Mouse (Mus musculus) right cerebral cortex, postnatal 10 days (tissue): ENCODE measurements around the gene Vamp1.
"Not testable (repeated sequence)": the region's sequence is repeated elsewhere in the genome, so short reads cannot be mapped to it uniquely, and the experiment has no call there.

Source experiments
- DNase-seq, 2 experiments: peaks; one replicate each; pipeline ENCODE4 v3.0.0; 2021; ENCODE audit warnings: low spot score in 2 of 2

Vamp1 gene

GRCm38 (mm10) chr6:125244551-125244950, 29.2 kb downstream of the Vamp1 start:
- no peak for DNase-seq

GRCm38 (mm10) chr6:125252285-125252684, 36.9 kb downstream of the Vamp1 start:
- DNase-seq: no peak

DNA sequence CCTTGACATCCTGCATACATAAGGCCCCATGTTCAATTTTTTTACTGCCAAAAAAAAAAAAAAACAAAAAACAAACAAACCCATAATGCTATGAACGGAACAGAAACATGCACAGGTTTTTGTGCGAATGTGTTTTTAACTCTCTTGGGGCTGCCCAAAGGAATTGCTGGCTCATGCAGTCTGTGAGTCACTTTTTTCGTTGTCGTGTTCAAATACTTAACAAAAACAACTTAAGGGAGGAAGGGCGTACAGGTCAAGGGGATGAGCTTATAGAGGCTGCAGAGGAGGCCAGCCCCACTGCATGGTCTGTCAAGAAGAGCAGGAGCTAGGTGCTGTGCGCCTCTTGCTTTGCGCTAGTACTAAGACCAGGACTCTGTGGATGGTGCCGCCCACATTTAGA, 37.4 kb downstream of the Vamp1 start:
- DNase-seq: no peak

DNA sequence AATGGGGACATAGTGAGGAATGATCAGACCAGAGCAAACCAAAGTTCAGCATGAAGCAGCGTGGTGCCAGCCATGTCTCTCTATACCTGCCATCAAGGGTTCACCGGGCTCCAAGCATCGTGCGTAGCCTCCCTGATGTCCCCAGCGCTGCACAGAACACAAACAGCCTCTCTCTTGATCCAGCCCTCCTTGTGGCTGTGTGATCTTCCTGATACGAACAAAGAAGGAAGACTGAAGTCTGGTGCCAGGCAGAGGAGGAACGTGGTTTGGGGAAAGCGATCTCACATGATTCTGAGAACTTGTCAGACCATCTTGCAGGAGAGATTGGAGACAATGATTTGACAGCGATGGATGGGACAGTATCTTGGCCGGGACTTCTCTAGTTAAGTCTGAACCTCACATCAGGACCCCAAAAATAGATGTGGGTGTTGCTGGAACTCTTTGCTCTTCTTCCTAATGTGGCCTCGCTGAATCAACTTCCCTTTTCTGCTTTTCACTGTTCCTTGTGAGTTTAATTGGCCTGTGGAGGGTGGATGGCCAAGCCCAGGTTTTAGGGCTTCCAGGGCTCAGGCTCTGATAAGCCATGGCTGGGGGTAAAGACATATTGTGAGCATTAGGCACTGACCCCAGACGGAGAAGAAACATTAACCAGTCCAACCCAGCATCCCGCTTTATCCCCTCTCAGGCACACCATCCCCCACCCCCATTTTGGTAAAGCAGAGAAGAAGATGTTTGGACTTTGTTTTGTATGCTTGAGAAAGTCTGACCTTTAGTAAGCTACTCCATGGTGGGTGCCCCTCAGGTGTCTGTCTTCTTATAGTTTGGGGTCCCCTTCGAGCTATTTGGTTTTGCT, 38.7 kb downstream of the Vamp1 start:
- DNase-seq: no peak

DNA sequence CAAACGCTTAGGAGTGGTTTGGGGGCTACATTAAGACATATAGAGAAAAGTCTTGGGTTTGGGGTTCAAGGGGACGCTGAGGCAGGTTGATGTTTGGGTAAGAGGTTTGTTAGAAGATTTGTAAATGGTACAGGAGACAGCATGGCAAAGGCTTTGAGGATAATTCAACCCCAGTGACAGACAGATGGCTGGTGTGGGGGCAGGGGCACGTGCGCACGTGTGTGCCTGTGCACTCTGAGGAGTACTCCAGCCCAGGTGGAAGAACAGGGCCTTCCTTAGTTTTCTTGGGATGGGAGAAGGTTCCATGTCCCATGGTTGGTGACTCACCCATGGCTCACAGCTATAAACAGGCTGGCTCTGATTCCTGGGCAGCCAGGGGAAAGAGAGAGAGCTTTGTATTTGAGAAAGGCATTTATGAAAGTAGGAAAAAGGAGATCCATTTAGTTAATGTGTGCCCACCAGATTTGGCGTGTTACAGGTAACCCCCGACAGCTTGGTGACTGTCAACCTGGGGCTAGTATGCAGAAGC, 40.2 kb downstream of the Vamp1 start:
- DNase-seq: no peak

DNA sequence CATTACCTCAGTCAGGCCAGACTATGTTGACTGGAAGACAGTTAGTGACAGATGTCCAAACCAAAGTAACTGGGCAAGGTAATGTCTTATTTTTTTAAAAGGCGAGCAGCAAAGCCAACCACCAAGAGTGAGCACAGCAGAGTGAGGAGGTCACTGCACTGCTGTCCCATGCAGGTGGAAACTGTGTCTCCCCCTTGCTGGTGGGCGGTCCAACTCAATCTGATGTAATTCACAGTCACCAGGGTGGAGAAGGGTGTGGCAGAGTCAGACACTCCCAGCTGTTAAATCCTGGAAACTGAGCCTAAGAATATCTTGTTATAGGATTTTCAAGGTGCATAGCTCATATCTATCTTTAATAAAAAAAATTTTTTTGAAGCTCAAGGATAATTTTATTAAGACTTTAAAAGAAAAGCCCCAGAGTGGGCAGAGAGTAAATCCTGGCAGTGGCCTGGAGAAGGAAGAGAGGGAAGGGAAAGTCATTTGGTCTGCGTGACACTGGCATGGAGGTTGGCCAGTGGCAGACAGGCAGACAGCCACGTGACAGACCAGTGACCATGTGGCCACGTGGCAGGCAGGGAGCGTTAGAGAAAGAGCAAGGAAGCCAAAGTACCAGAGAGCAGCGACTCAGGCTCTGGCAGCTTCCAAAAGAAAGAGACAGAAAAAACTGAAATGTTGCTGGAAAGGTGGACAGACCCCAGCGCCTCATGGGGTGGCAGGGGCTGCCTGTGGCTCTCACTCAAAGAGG, 41.0 kb downstream of the Vamp1 start:
- DNase-seq: peak; percentile 40 to 55

DNA sequence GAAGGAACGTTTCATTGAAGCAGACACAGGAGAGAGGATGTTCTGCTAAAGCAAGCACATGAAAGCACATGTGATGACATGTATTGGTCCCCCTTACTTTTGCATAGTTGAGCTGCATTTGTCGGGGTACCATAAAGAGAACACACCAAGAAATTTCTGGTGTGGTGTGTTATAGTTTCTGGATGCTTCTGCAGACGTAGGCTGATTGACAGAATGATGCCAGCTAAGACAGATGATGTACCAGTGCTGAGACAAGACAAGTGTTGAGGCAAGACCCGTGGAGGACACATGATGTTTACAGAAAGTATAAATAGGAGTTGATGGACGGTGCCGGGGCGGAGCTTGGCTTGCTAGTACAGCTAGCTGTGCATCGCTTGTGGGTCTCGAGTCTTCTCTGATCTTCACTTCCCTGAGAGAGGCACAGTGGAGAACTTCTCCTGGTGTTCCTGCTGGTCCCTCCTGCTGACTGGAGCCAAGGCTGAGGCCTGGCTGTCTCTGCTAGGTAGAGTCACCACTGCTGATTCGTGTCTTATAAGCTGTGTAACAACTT, 44.7 kb downstream of the Vamp1 start:
- DNase-seq: no peak

DNA sequence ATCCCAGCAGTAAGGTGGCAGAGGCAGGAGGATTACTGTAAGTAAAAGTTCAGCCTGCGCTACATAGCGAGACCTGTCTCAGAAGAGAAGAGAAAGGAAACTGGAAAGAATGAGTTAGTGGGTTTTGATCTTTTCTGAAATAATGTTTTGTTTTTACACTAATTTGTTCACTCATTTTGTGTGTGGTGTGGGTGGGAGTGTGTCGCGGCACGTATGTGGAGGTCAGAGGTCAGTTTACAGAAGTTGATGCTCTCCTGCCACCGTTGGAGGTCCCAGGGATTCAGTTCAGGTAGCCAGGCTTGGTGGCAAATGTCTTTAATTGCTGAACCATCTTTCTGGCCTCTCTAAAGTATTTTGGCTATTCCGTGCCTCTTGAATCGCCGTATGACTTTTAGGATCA, 48.9 kb downstream of the Vamp1 start:
- DNase-seq: no peak

DNA sequence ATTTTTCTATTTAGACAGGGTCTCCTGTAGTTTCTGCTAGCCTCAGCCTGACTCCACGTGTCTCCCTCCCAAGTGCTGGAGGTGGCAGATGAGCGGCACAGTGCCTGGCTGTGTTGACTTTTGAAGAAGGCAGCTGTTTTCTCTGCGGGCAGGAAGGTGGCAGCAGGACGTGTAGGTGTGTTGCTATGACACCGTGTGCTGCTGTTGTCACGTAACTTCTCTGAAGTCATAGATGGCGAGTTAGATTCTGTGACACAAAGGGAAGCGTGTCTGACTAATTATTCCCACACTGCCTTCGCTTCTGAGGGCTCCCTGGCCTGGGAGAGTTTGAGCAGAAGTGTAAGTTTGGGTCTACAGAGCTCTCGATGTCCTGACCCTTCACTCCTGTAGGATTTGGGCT, 49.9 kb downstream of the Vamp1 start:
- DNase-seq: peak in 1 of 2 experiments; percentile 51

- no peak for DNase-seq
Observed at GRCm38 (mm10) chr6:125266091-125266490, 50.7 kb downstream of the Vamp1 start.

DNA sequence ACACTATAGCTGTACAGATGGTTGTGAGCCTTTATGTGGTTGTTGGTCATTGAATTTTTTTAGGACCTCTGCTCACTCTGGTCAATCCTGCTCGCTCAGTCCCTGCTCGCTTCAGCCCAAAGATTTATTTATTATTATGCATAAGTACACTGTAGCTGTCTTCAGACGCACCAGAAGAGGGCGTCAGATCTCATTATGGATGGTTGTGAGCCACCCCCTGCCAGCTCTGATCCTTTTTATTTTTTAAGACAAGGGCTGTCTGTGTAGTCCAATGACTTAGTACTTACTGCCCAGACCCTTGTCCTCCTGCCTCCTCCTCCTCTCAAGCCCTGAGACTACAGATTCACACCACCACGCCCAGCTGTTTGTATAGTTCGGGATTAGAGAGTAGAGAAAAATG, 51.2 kb downstream of the Vamp1 start:
- not testable (repeated sequence) for DNase-seq

GRCm38 (mm10) chr6:125267469-125267868, 52.1 kb downstream of the Vamp1 start:
- no peak for DNase-seq

- no peak for DNase-seq
Observed at GRCm38 (mm10) chr6:125268799-125269198, 53.4 kb downstream of the Vamp1 start.

- peak; percentile 93 to 94 for DNase-seq
Observed at GRCm38 (mm10) chr6:125271455-125272227, 56.3 kb downstream of the Vamp1 start.

DNA sequence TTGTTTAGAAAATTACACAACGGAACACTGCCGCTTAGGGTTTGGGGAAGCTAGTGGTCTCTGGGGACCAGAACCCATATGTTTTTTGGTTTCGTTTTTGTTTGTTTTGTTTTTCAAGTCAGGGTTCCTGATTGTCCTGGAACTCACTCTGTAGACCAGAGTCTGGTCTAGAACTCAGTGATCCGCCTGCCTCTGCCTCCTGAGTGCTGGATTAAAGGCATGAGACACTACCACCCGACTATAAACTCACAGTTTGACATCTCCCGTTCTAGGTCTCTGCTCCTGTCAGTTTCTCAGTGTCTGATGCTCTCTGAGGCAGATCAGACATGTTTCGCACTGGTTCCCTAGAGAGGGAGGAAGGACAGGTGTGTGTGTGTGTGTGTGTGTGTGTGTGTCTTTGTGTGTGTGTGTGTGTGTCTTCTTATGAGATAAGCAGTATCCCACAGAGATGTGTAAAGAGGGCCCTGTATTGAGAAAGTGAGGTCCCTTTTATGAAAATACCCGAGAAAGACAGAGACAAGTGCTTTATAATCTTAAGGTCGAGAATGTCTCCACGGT, 57.0 kb downstream of the Vamp1 start:
- DNase-seq: no peak

- peak; percentile 42 to 59 for DNase-seq
Observed at GRCm38 (mm10) chr6:125274841-125275563, 59.7 kb downstream of the Vamp1 start.

DNA sequence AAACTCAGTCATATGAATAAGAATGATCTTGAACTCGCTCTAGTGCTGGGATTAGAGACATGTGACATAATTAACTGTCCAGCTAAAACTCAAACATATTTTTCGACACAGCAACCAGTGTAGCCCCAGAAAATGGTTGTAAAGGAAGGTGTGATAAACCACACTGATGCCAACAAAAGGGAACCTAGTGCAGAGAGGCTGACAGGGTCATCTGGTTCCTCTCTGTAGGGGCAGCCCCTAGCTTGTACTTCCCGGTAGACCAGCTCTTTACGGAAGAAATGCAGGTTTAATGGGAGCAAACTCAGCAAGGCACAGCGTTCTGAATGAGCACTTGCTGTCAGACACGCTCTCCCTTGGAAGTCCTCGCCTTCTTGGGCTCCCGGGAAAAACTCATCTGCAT, 64.4 kb downstream of the Vamp1 start:
- DNase-seq: no peak

DNA sequence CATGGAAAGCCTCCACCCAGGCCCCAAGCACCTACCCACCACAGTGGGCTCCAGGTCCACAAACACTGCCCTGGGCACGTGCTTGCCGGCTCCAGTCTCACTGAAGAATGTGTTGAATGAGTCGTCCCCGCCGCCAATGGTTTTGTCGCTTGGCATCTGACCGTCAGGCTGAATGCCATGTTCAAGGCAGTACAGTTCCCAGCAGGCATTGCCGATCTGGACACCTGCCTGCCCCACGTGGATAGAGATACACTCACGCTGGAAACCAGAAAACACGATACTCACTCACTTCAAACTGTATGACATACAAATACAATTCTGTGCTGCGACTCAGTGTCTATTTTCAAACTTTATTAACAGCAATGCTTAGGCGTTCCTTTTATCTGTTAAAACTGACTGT, 67.4 kb downstream of the Vamp1 start:
- not testable (repeated sequence) for DNase-seq

GRCm38 (mm10) chr6:125284250-125284649, 68.9 kb downstream of the Vamp1 start:
- no peak for DNase-seq

DNA sequence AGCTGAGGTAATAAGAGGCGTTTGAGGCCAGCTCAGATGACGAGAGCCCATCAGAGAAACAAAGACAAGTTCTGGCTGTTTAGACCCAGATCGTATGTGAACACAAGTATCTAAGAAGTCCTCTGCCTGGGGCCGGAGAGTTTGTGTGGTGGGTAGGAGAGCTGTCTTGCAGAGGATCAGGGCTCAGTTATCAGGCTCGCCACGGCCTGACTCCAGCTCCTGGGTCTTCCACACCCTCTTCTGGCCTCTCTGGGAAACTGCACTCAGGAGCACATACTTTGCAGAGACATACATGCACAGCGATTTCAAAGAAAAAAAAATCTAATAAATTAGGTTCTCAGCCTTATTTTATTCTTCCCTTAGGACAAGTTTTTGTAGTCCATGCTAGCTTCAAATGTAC, 69.4 kb downstream of the Vamp1 start:
- DNase-seq: no peak

DNA sequence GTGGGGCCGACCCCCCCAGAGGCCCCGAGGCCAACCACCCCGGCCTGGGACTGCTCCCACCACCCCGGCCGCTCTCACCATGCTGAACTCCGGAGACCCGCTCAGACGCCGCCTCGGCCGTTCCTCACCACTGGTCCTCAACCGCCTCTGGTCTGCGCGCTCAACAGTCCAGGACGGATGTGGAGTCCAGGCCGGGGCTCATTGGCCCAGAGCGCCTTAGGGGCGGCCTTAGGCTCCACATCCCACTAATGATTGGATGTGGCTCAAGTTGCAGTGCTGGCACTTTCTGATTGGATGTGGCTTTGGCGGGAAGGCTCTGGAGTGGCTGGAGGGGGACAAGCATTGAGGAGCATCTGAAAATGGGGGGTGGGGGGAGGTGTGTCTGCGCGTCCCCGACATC, 70.5 kb downstream of the Vamp1 start, which contains the start of gene Tuba3a:
TSS of gene Tuba3a (minus strand) at position 153 of the 400 bp plus-strand sequence.
- DNase-seq: no peak
